Mouse (Mus musculus) frontal cortex, postnatal 14 days (tissue): ENCODE measurements around the gene Adamtsl2.

Experiments
- DNase-seq, 2 experiments: peaks; one replicate each; pipeline ENCODE4 v3.0.0; 2022; ENCODE audit warnings: low spot score in 2 of 2

The Adamtsl2 gene

GRCm38 (mm10) chr2:27075485-27075884 lies 3.7 kb upstream of the Adamtsl2 start:
- DNase-seq = no peak

DNA sequence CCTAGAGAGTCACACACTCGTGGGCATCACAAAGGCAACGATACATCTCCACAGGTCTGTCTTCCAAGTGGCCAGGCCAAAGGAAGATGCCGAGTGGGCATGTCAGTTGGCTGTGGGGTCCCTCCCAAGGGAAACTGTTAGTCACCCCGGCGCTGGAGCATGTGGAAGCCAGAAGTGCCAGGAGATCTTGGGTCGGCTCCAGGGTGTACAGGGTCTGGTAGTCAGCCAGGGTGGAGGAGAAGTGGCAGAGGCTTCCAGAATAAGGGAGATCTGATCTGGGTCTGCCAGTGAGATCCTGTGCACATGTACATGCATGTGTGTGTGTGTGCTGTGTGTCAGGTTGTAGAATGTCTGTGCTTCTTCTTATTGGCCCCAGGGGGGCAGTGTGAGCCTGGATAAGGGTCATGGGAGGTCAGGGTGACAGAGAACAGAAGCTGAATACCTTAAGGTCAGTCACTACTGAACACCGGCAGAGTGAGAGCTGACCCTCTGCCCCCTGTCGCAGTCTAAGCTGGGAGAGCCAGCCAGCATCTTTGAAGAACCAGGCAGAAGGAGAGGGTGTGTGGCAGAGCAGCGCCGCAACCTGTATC lies 1.4 kb upstream of the Adamtsl2 start:
- DNase-seq = no peak

DNA sequence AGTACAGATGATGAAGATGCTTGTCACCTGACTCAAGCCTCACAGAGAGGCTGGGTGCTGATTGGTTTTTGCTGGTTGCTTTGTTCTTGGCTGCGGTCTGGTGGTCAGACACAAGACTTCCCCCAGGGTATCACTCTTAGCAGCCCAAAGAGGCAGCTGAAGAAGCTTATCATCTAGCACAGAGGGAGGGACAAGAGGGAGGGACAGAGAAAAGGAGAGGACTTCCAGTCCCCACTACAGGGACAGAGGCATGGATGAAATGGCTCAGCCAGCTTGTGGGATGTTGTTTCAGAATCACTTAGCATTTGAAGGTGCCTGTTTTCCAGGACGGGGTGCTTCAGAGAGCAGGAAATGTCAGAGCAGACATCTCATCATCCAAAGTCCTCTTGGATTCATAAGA lies 867 bp upstream of the Adamtsl2 start:
- no peak for DNase-seq

DNA sequence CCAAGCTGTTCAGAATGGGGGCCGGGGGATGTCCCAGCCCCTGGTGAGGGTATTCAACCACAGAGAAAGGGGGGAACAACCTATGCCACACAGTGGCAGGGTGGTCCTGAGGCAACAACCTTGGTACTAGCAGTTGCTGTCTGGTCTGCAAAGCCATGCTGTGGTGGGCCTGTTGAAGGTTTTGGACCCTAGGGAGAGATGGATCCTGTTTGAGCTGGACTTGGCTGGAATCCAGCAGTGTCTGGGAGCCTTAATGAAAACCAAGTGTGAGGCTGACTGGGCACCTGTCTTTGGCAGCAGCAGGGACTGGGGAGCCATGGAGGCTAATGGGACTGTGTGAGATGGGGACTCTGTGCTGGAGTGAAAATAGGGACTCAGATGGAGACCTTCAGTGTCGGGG lies 470 bp downstream of the Adamtsl2 start:
- no peak for DNase-seq

- DNase-seq = no peak
Observed at GRCm38 (mm10) chr2:27083761-27084475, 4.7 kb downstream of the Adamtsl2 start.

- no peak for DNase-seq
Observed at GRCm38 (mm10) chr2:27084963-27085362, 5.8 kb downstream of the Adamtsl2 start.

- DNase-seq = no peak
Observed at GRCm38 (mm10) chr2:27085801-27086200, 6.6 kb downstream of the Adamtsl2 start.

- DNase-seq = no peak
Observed at GRCm38 (mm10) chr2:27086483-27087010, 7.4 kb downstream of the Adamtsl2 start.

GRCm38 (mm10) chr2:27087581-27087980 lies 8.4 kb downstream of the Adamtsl2 start:
- no peak for DNase-seq

- DNase-seq = no peak
Observed at GRCm38 (mm10) chr2:27088071-27088644, 9.0 kb downstream of the Adamtsl2 start.

GRCm38 (mm10) chr2:27088700-27089099 lies 9.5 kb downstream of the Adamtsl2 start:
- no peak for DNase-seq

- no peak for DNase-seq
Observed at GRCm38 (mm10) chr2:27089238-27089637, 10.1 kb downstream of the Adamtsl2 start.

DNA sequence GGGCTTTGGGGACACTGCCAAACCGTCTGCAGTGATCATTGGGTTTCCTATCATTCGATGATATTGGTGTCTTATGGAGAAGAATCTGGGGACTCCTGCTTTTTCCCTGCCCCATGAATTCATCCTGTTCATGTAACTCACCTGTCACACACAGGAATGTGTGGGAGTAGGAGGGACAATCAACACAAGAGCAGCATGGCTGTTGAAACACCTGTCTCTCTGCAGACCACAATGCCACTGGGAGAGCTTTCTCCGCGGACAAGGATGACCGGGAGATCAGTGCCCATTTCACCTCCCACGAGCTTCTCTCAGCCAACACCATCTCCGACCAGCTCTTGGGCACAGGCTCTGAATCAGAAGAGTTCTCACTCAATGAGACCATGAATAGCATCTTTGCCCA lies 16.0 kb downstream of the Adamtsl2 start:
- no peak for DNase-seq

GRCm38 (mm10) chr2:27096341-27096981 lies 17.3 kb downstream of the Adamtsl2 start:
- no peak for DNase-seq

DNA sequence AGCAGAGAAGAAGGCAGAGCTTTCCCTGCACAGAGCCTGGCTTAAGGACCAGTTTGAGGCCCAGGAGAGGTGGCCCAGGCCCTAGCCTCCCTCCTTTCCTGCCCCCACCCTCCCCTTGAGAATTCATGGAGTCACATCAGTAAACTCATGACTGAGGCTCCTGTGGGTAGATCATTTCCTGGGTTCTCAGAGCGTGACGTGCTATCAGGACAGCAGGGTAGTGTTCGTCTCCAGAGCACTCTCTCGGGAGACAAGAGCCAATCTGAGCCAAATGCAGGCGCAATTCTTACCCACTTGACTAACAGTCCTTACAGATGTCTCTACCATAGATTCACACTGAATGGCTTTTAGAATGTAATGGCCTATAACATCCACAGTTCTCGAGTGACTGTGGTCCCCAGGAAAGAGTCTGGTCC lies 18.1 kb downstream of the Adamtsl2 start:
- no peak for DNase-seq

DNA sequence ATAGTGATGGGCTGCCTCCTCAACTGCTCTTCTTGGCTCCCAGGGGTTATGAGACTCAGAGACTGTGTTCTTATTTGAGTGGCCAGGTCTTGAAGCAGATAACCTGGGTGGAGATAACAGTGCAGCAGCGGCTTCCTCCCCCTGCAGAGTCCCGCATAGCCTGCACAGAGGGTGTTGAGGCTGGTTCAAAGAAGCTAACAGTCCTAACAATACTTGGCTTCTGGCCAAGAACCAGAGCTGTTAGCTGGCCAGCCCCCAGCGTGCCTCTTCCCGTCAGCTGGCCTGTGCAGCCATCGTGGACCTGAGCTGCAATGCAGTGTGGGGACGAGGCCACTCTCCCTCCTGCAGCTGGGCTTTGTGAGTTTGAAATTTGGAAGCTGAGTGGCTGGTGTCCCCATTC lies 18.6 kb downstream of the Adamtsl2 start:
- DNase-seq = no peak

GRCm38 (mm10) chr2:27103554-27103953 lies 24.4 kb downstream of the Adamtsl2 start:
- DNase-seq = no peak

- DNase-seq = no peak
Observed at GRCm38 (mm10) chr2:27106816-27107215, 27.6 kb downstream of the Adamtsl2 start.

GRCm38 (mm10) chr2:27108144-27108543 lies 29.0 kb downstream of the Adamtsl2 start:
- no peak for DNase-seq

DNA sequence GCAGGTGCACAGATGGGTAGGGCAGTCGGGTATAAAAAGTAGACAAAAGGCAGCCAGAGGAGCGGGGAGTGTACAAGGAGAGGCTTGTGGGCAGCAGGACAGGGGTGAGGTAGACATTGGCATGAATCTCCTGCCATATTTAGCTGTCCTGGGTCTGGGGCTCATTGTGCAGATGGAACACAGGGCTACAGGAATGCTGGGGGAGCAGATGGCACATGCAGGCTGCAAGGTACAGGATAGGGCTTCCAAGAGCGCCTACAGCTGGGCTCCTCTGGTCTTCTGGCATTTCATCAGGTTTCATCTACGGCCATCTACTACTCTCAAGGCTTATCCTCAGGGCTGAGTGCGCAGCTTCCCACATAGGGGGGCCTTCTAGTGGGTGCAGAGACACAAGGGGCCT lies 29.9 kb downstream of the Adamtsl2 start:
- DNase-seq = no peak

DNA sequence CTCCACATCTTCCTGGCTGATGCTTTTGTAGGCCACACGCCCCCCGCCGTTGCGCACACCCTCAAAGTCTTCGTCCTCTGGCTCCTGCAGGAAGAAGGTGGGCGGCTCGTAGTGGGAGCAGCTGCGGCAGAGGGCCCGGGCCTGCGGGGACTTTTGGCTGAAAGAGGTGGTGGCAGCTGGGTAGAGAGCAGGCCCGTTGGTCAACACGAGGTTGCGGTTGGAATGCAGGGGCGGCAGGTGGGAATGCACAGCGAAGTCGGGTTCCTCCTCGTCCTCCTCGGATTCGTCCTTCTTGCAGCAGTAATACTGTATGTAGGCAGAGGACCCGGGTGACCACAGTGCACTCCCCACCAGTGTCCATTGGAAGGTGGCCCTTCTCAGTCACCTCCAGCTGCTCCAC lies 33.4 kb downstream of the Adamtsl2 start:
- DNase-seq = no peak

DNA sequence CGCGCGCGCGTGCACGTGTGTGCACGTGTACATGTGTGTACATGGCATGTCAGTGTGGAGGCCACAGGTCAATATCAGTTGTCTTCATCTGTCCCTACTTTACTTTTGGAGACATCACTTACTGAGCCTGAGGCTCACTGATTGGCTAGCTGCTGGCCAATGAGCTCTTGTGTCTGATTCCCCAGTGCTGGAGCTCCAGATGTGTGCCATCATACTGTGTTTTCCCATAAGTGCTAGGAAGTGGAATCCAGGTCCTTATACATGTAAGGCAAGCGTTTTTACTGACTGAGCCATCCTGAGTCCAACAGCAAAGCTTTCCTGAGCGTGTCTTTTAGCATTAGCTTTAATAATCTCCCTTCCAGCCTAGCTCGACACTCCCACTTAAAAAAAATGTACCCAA lies 35.0 kb downstream of the Adamtsl2 start:
- no peak for DNase-seq

DNA sequence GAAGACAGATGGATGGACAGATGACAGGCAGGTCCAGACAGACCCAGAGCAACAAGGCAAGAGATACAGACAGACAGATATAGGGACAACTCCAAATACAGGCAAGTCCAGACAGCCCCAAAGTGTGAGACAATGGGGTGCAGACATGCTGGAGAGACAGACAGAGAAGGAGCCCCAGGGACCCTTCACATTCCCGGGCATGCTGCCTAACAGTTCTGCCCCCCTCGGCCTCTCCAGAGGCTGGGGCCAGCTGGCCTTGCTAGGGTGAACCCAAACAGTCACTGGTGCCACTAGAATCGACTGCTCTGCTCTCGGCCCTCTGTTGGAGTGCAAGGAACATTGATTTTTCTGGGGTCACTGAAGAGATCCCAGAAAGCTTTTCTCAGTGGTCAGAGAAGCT lies 39.3 kb downstream of the Adamtsl2 start:
- DNase-seq = no peak
